Mouse (Mus musculus): ENCODE data around the gene Trarg1. TPM values are rescaled to one million over a fixed set of nuclear protein-coding genes. Genes with fewer than 3 reads are reported as not detected.

Trarg1 gene
- polyA plus RNA-seq (2015; fragmentation: Illumina TruSeq; extraction: RNeasy Lipid Tissue Mini Kit (QIAGEN cat#74804); ENCODE audit: low read depth, low replicate concordance): 0.59 TPM

DNA sequence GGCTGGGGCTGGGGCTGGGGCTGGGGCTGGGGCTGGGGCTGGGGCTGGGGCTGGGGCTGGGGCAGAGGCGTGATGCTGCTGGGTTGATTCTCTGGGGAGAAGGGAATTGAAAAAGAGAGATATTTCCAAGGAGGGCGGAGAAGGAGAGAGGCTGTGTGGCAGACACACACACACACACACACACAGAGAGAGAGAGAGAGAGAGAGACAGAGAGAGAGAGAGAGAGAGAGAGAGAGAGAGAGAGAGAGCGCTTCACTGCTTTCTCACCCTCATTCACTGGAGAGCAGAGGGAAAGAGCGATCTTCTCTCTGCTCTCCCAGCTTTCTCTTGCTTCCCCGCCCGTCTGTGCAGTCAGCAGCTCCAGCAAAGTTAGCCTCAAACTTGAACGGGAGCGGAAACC lies at the start of gene Trarg1:
Gene Trarg1 (plus strand): TSS at position 301 of the 400 bp plus-strand sequence.

DNA sequence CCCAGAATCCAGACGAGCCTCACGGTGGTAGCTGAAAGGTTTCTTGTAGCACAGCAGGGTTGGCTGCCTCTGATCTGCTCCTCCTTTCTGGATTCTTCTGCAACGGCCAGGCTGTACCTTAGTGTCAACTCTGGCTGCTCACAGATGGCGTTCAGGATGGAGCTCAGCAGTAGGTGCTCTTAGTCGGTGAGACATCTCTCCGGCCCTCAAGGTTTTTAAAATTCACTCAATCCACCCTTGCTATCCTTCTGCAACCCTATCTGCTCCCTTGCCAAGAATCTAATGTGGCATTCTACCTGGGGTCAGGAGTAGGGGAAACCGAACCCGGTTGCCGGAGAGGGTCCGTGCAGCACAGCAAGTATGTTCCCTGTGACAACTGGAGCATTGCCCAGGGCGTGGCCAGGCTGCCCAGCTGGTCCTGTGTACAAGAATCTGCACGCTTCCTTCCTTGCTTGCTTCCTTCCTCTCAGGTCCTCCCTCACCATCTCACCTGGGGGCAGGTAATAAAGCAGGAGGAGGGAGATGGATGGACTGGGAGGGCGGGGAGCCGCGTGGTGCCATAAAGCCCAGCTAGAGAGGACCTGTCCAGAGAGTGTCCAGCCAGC lies 7.6 kb upstream of the Trarg1 start, which contains the start of gene Bhlha9:
Gene Bhlha9 (plus strand): TSS at position 600 of the 605 bp plus-strand sequence.

Other genes with a start within 250 kb of the Trarg1 start
- gene Abr, start 57.5 kb upstream of the Trarg1 start, polyA plus RNA-seq (2015; fragmentation: Illumina TruSeq; extraction: RNeasy Lipid Tissue Mini Kit (QIAGEN cat#74804); ENCODE audit: low read depth, low replicate concordance): 261 TPM
- gene Bhlha9, start 7.3 kb upstream of the Trarg1 start, polyA plus RNA-seq (2015; fragmentation: Illumina TruSeq; extraction: RNeasy Lipid Tissue Mini Kit (QIAGEN cat#74804); ENCODE audit: low read depth, low replicate concordance): 1.8 TPM
- gene Gosr1, start 83.8 kb downstream of the Trarg1 start, polyA plus RNA-seq (2015; fragmentation: Illumina TruSeq; extraction: RNeasy Lipid Tissue Mini Kit (QIAGEN cat#74804); ENCODE audit: low read depth, low replicate concordance): 25.1 TPM
- gene Cpd, start 167.2 kb downstream of the Trarg1 start, polyA plus RNA-seq (2015; fragmentation: Illumina TruSeq; extraction: RNeasy Lipid Tissue Mini Kit (QIAGEN cat#74804); ENCODE audit: low read depth, low replicate concordance): 31.9 TPM
- not detected for gene Tmigd1, start 222.4 kb downstream of the Trarg1 start, polyA plus RNA-seq (2015; fragmentation: Illumina TruSeq; extraction: RNeasy Lipid Tissue Mini Kit (QIAGEN cat#74804); ENCODE audit: low read depth, low replicate concordance)
- 60.7 TPM for gene Blmh, start 245.0 kb downstream of the Trarg1 start, polyA plus RNA-seq (2015; fragmentation: Illumina TruSeq; extraction: RNeasy Lipid Tissue Mini Kit (QIAGEN cat#74804); ENCODE audit: low read depth, low replicate concordance)